Mouse (Mus musculus) A20 (cell line): ENCODE data around the gene Acbd3.

Experiments
- DNase-seq: peaks from one replicate; pipeline ENCODE4 v3.0.0-alpha.2; 2011; ENCODE audit warnings: low read depth, low spot score

Acbd3 gene

GRCm38 (mm10) chr1:180782906-180783579, 57.2 kb downstream of the Acbd3 start:
- no peak for DNase-seq

GRCm38 (mm10) chr1:180783580-180783928, 57.7 kb downstream of the Acbd3 start:
- DNase-seq = no peak

DNA sequence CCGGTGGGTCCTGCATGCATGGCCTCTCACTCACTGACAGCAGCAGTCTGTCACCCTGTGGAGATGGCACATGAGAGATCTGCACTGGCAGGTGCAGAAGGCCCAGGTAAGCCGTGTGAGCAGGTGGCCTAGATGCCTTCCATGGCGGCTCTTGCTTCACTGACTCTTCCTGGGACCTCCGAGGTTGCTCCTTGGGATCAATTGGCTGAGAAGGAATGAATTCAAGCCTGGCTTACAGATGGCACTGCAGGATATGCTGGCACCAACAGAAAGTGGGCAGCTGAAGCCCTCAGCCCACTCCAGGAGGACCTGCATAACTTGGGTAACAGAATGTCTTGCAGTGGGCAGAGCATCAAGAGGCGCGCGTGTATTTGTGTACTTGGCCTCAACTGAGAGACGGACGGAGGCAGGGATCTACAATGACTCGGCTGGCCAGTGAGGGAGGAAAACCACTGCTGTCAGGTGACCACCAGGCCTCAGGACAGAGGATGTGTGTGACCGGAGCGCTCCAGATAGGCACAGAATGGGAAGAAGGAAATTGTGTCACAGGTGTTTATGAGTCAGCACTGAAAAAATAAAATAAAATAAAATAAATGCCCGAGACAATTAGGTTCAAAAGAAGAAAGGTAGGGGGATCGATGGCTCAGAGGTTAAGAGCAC, 66.1 kb downstream of the Acbd3 start:
- DNase-seq = no peak

DNA sequence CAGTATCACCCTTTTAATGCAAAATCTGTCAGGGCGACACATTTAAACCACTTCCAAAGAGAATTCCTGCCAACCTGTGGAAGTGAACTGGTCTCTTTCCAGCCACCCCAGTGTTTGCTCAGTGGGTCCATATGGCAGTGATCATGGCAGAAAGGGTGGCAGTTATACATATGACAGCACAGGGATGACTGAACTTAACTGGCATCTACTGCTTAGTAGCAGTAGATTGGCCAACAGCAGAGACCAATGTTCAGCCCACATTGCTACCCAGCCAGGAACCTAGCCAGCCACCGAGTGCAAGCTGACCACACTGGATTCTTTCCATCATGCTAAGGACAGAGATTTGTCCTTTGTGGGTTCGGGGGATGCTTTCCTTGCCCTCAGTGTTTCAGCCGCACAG, 67.0 kb downstream of the Acbd3 start:
- DNase-seq = no peak

DNA sequence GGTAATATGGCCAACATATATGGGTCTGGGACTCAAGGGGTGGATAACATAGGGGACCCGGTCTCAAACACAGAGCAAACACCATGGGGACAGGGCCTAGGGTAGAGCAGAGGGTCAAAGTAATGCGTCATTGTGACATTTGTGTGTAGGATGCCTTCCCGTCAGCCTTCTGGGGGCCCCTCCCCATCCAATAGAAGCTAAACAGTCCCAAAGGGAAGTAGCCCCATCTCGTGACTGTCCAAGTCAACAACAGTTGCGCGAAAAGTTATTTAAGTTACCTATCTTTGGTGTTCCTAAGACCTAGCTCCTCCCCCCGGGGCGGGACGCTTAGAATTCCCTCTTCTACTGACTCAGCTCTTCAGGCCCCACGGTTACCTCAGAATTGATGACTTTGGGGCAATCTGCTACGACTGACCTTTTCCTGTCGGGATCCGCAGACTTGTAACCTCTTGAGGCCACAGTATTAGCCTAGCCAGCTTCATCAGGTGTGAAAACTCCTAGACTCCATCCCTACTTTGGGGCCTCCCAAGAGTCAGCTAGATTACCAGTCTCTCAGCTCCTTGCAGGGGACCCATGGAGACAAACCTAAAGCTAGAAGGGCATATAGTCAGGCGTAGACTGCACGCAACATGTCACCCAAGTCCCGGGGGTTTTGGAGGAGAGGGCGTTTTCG, 67.7 kb downstream of the Acbd3 start:
- no peak for DNase-seq

GRCm38 (mm10) chr1:180794170-180794569, 68.3 kb downstream of the Acbd3 start:
- DNase-seq = no peak

DNA sequence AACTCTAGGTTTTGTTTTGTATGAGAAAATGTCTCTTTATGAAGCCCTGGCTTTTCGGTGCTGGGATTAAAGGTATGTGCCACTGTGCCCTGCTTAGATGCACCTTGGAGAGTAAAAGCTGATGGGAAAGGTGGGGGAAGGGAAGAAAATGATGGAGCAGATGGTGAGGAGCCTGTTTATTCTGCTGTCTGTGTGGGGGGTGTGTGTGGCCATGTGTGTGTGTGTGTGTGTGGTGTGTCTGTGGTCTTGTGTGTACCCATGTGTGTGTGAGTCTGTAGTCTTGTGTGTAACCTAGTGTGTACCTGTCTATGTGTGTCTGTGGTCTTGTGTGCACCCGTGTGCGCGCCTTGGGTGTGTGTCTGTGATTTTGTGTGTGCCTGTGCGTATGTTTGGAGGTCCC, 72.8 kb downstream of the Acbd3 start:
- no peak for DNase-seq

DNA sequence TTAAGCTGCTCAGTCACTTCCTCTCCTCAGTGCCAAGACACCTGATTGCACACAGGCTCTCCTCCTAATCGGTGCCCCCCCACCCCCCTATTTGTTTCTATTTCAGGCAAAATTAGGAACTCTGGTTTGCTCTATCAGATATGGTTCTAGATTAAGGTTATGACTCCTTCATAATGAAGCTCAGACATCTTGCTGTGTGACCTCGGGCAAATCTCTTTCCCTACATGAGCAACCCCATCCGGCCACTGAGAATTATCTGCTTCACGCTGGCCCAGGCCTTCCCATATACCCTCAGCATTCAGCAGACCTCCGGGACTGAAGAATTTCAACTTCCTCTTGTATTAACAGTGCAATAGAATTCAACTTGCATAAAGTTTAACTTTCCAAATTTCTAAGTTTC, 73.4 kb downstream of the Acbd3 start:
- no peak for DNase-seq

- DNase-seq = no peak
Observed at GRCm38 (mm10) chr1:180800022-180800421, 74.2 kb downstream of the Acbd3 start.

DNA sequence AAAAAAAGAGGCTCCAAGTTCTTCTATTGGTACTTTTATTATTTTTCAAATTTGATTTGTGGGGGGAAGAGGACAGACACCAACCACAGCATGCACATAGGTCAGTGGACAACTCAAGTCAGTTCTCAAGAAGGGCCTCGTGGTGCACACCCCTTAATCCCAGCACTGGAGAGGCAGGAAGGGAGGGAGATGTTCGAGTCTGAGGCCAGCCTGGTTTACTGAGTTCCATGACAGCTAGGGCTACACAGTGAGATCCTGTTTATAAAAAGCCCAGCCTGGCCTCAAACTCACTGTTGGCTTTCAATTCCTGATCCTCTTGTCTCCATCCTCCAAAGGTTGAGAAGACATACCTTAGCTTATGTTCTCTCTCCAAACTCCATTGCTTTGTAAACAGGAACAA, 75.0 kb downstream of the Acbd3 start:
- peak; percentile 24 for DNase-seq

DNA sequence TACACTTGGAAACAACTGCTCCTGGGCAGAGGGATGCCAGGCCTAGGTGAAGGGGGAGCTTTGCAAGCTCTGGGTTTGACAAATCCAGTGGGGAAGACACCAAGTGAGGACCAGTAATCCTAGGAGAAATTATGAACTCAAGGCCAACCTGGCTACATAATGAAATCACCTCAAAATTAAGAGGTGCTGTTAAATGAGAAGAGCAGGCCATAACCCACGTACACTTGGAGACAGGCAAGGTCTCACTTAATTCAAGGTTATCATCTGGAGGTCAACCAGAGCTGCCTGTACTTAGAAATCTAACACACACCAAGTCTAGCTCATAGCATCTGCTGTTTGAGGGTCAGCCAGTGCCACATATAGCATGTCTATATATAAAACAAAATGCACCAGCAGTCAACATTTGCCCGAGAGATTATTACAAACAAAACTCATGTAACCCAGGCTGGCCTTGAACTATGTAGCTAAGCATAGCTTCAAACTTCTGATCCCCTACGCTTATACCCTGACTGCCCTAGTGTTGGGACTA, 75.7 kb downstream of the Acbd3 start:
- peak; percentile 24 for DNase-seq
